Mouse (Mus musculus): ENCODE results near the gene Arpc4.

Gene Arpc4

DNA sequence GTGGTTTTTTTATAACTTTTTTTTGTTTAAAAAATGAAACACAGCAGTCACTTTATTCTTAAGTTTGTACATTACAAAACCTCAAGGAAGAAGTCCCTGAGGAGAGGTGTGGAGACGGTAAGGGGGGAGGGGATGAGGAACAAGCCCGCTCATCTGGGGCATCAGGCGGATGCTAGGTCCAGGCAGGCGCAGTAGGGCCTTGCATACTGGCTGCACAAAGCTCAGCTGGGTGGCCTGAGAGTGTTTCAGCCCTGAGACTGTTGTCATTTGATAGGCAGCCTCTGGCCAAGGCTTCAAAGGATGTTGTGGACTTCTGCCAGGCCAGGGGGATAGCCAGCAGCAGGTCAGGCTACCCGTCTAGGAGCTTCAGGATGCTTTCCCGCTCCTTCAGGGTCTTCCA lies 11.3 kb upstream of the Arpc4 start:
- no peak for DNase-seq (ENCODE audit: low spot score)

- DNase-seq (ENCODE audit: low spot score): no peak
These were observed 10.3 kb upstream of the Arpc4 start for GRCm38 (mm10) chr6:113367574-113367973.

DNA sequence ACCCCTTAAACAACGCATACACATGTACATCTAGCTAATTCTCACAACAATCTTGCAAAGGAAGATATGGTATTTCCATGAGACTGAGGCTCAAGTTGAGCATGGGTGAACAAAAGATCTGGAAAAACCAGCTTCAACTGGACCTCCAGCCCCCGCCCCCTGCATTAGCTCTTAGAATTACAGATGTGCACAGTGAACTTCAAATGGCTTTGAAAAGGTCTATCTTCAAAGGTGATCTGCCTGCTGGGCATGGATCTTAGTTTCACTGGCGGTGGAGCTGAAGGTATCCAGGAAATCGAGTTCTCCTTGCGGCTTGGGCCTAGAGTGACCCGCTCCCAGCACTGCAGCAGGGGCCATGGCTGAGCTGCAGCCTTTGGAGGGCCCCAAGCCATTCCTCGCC lies 9.8 kb upstream of the Arpc4 start:
- no peak for DNase-seq (ENCODE audit: low spot score)

GRCm38 (mm10) chr6:113368577-113368976 lies 9.3 kb upstream of the Arpc4 start:
- no peak for DNase-seq (ENCODE audit: low spot score)

GRCm38 (mm10) chr6:113370194-113370929 lies 7.6 kb upstream of the Arpc4 start:
- DNase-seq (ENCODE audit: low spot score): no peak

GRCm38 (mm10) chr6:113373491-113373890 lies 4.4 kb upstream of the Arpc4 start:
- DNase-seq (ENCODE audit: low spot score): no peak

DNA sequence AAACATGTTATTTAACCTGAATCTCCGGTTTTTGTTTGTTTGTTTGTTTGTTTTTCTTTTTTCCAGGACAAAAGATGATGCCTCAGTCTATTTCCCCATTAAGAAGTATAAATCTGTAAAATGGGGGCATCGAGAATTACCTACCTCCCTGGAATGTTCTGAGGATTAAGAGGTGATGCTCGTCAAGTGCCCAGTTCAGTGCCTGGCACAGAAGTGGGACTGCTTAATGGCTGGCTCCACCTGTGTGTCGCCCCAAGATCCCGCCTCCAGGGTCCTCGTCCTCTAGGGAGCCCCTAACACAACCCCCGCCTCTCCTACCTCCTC lies 781 bp upstream of the Arpc4 start:
- DNase-seq (ENCODE audit: low spot score): no peak

- DNase-seq (ENCODE audit: low spot score): no peak
These were observed 1.3 kb downstream of the Arpc4 start for GRCm38 (mm10) chr6:113379246-113379645.

GRCm38 (mm10) chr6:113380480-113380879 lies 2.6 kb downstream of the Arpc4 start:
- no peak for DNase-seq (ENCODE audit: low spot score)

- DNase-seq (ENCODE audit: low spot score): no peak
These were observed 6.5 kb downstream of the Arpc4 start for GRCm38 (mm10) chr6:113384351-113384927.

DNA sequence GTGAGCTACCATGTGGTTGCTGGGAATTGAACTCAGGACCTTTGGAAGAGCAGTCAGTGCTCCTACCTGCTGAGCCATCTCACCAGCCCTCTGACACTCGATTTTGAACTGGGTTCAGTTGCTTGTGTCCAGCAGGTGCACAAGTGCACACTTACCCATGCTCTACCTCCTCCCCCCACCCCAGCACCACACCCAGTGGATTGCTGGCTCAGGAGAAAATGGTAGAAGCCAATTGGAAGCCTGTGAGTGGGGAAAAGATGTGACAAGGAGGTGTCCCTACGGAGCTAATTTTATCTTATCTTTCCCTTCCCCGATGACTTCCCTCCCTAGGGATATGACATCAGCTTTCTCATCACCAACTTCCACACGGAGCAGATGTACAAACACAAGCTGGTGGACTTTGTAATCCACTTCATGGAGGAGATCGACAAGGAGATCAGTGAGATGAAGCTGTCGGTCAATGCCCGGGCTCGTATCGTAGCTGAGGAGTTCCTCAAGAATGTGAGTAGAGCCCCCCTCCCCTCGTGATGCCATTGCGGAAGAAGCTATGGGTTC lies 7.3 kb downstream of the Arpc4 start:
- DNase-seq (ENCODE audit: low spot score): no peak

- DNase-seq (ENCODE audit: low spot score): no peak
These were observed 8.1 kb downstream of the Arpc4 start for GRCm38 (mm10) chr6:113386025-113386424.

- DNase-seq (ENCODE audit: low spot score): no peak
These were observed 11.0 kb downstream of the Arpc4 start, which contains the start of gene Ttll3 for GRCm38 (mm10) chr6:113388960-113389359. Gene Ttll3 (plus strand): TSS chr6:113389260.

DNA sequence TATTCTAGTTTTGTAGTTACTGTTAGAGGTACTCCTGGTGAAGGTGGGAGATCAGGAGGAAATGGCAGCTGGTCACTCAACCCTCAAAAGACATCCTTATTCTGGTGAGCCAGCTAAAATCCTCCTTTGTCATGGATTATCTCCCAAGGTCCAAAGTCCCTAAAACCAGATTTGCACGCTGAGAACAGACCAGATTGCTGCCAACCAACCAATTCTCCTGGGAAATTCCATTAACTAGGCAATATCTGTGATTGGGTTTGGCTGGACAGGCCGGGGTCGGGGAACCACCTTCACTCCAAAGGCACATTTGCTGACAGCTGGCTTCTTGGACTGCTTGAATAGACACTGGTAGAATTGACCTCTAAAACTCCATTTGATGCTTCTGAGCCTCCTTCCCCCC lies 12.8 kb downstream of the Arpc4 start:
- no peak for DNase-seq (ENCODE audit: low spot score)

- no peak for DNase-seq (ENCODE audit: low spot score)
These were observed 14.1 kb downstream of the Arpc4 start for GRCm38 (mm10) chr6:113392015-113392386.

DNA sequence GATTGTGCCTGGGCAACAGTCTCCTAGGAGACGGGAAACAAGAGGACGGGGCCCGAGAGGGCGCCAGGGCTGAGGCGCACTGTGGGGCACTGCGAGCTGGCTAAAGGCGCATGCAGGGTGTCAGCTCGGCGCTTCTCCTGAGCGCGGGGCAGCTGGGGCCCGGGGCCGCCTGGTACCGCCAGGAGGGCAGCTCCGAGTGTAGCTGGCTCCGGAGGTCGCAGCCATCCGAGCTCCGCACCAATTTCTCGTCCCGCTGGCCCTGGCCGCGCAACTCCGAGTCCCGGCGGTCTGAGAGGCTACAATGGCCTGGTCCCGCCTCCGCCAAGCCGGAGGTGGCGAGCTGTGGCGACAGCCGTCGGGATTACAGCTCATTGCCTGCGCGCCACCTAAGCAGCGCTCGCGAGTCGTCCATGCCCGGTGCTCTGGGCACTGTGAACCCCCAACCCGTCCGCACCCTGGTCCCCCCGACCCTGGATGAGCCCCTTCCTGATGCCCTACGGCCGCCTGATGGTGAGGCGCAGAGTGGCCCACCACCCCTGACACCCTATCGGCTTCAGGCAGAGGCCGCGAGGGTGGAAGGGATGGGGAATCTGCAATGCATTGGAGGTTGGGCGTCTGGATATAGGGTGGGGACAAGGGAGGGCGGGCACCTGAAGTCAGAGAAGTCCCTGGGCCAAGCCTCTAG lies 14.6 kb downstream of the Arpc4 start:
- peak; percentile 28 for DNase-seq (ENCODE audit: low spot score)

GRCm38 (mm10) chr6:113393951-113394350 lies 16.0 kb downstream of the Arpc4 start:
- no peak for DNase-seq (ENCODE audit: low spot score)

GRCm38 (mm10) chr6:113394811-113395210 lies 16.9 kb downstream of the Arpc4 start:
- no peak for DNase-seq (ENCODE audit: low spot score)

DNA sequence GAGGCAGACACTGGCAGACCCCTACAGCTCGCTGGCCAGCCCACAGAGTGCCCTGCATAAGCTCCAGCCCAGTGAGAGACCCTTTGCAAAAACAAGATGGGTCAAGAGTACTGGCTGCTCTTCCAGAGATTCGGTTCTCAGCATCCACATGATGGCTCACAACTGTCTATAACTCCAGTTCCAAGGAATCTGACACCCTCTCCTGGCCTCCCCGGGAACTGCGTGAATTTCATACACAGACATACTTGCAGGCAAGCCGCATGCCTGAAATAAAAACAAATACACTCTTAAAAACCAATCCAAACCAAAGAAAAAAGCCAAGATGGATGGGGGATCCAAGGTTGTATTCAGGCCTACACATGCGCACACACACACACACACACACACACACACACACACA lies 17.6 kb downstream of the Arpc4 start:
- no peak for DNase-seq (ENCODE audit: low spot score)

- no peak for DNase-seq (ENCODE audit: low spot score)
These were observed 18.5 kb downstream of the Arpc4 start for GRCm38 (mm10) chr6:113396270-113397030.

DNA sequence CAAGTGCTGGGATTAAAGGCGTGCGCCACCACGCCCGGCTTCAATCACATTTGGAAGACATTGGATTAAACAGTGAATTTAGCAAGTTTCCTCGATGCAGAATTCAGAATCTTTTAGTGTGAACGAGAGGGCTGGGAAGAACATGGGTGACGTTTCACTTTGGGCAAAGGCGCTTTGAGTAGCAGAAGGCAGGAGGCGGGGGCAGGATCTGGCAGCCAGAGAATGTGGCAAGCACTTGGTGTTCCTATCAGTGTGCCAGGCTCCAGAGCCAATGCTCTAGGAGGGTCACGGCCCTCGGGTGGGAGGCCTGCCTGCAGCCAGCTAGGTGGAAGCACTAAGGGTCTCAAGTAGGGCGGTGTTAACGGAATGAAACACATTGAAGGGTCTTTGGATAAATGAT lies 24.2 kb downstream of the Arpc4 start:
- DNase-seq (ENCODE audit: low spot score): no peak

GRCm38 (mm10) chr6:113404649-113405448 lies 26.9 kb downstream of the Arpc4 start:
- DNase-seq (ENCODE audit: low spot score): no peak

Data from ovary, postnatal 14 days (tissue).